Mouse (Mus musculus): Measurements from ENCODE around the gene Sprr2f. TPM values are rescaled to one million over a fixed set of nuclear protein-coding genes. Genes with fewer than 3 reads are reported as not detected.

Gene Sprr2f
- not detected in 2 replicates for polyA plus RNA-seq (2015; fragmentation: Nextera tagmentation; extraction: Ambion mirVana)

- H3K9ac ChIP-seq: no peak within 1 kb of the TSS
- H3K4me2 ChIP-seq: no peak within 1 kb of the TSS
- no peaks in the 10 kb centered on the region for H3K27me3 ChIP-seq (replicated peaks)
- H3K4me1 ChIP-seq: no peaks in the 10 kb centered on the region
- no peaks in the 10 kb centered on the region for H3K9me3 ChIP-seq
- H3K36me3 ChIP-seq: no peaks in the 10 kb centered on the region
- no peak within 1 kb of the TSS for H3K4me3 ChIP-seq (replicated peaks)
- ATAC-seq (ENCODE audit: insufficient read depth, low FRiP score, low read depth): no peak
- 60% methylated on average over 3 of the region's 3 CpGs for WGBS
- no peak within 1 kb of the TSS for H3K27ac ChIP-seq
Measured at GRCm38 (mm10) chr3:92364887-92365286, at the start of gene Sprr2f. Gene Sprr2f (plus strand): TSS chr3:92365187.

GRCm38 (mm10) chr3:92316320-92316719 lies 48.7 kb upstream of the Sprr2f start, which contains the start of gene Sprr2b:
Gene Sprr2b (plus strand): TSS chr3:92316620.
- Histone ChIP-seq H3K4me1 (no peaks in the 10 kb centered on the region), H3K9me3 (no peaks in the 10 kb centered on the region), H3K9ac (no peak within 1 kb of the TSS), H3K27ac (no peak within 1 kb of the TSS), H3K4me3 (replicated peaks) (no peak within 1 kb of the TSS), H3K36me3 (no peaks in the 10 kb centered on the region), H3K4me2 (no peak within 1 kb of the TSS), H3K27me3 (replicated peaks) (no peaks in the 10 kb centered on the region)
- no peak for ATAC-seq (ENCODE audit: insufficient read depth, low FRiP score, low read depth)
- 64% methylated on average over 2 of the region's 2 CpGs for WGBS

GRCm38 (mm10) chr3:92317384-92317783 lies 47.6 kb upstream of the Sprr2f start:
- 83% methylated on average over 2 of the region's 2 CpGs for WGBS
- Histone ChIP-seq H3K27me3 (replicated peaks) (no peaks in the 10 kb centered on the region), H3K27ac (no peak overlapping the region), H3K4me2 (no peak overlapping the region), H3K9ac (no peak overlapping the region), H3K4me1 (no peaks in the 10 kb centered on the region), H3K36me3 (no peaks in the 10 kb centered on the region), H3K9me3 (no peaks in the 10 kb centered on the region), H3K4me3 (replicated peaks) (no peak overlapping the region)
- no peak for ATAC-seq (ENCODE audit: insufficient read depth, low FRiP score, low read depth)

GRCm38 (mm10) chr3:92336278-92336677 lies 28.7 kb upstream of the Sprr2f start:
- H3K4me3 ChIP-seq (replicated peaks): no peak overlapping the region
- no peak overlapping the region for H3K27ac ChIP-seq
- no peak for ATAC-seq (ENCODE audit: insufficient read depth, low FRiP score, low read depth)
- H3K27me3 ChIP-seq (replicated peaks): no peaks in the 10 kb centered on the region
- WGBS: 63% methylated on average over 1 of the region's 1 CpGs
- no peak overlapping the region for H3K4me2 ChIP-seq
- H3K4me1 ChIP-seq: no peaks in the 10 kb centered on the region
- no peak overlapping the region for H3K9ac ChIP-seq
- no peaks in the 10 kb centered on the region for H3K36me3 ChIP-seq
- no peaks in the 10 kb centered on the region for H3K9me3 ChIP-seq

- Histone ChIP-seq H3K4me3 (replicated peaks) (no peak within 1 kb of the TSS), H3K9ac (no peak within 1 kb of the TSS), H3K27ac (no peak within 1 kb of the TSS), H3K36me3 (no peaks in the 10 kb centered on the region), H3K9me3 (no peaks in the 10 kb centered on the region), H3K4me2 (no peak within 1 kb of the TSS), H3K27me3 (replicated peaks) (no peaks in the 10 kb centered on the region), H3K4me1 (no peaks in the 10 kb centered on the region)
- ATAC-seq (ENCODE audit: insufficient read depth, low FRiP score, low read depth): no peak
- 89% methylated on average over 5 of the region's 5 CpGs for WGBS
Measured at GRCm38 (mm10) chr3:92338840-92339239, 26.1 kb upstream of the Sprr2f start, which contains the start of gene Sprr2d. Gene Sprr2d (plus strand): TSS chr3:92339140.

GRCm38 (mm10) chr3:92351843-92352242 lies 13.1 kb upstream of the Sprr2f start, which contains the start of gene Sprr2e:
Gene Sprr2e (plus strand): TSS chr3:92352143.
- no peak within 1 kb of the TSS for H3K4me3 ChIP-seq (replicated peaks)
- WGBS: 80% methylated on average over 2 of the region's 2 CpGs

GRCm38 (mm10) chr3:92361619-92362018 lies 3.4 kb upstream of the Sprr2f start:
- Histone ChIP-seq H3K9me3 (no peaks in the 10 kb centered on the region), H3K9ac (no peak overlapping the region), H3K27me3 (replicated peaks) (no peaks in the 10 kb centered on the region), H3K4me2 (no peak overlapping the region), H3K27ac (no peak overlapping the region), H3K4me3 (replicated peaks) (no peak overlapping the region), H3K4me1 (no peaks in the 10 kb centered on the region), H3K36me3 (no peaks in the 10 kb centered on the region)
- ATAC-seq (ENCODE audit: insufficient read depth, low FRiP score, low read depth): no peak

More at GRCm38 (mm10) chr3:92351843-92352242, 13.1 kb upstream of the Sprr2f start, which contains the start of gene Sprr2e:
- Histone ChIP-seq H3K4me1 (no peaks in the 10 kb centered on the region), H3K9ac (no peak within 1 kb of the TSS), H3K27me3 (replicated peaks) (no peaks in the 10 kb centered on the region), H3K36me3 (no peaks in the 10 kb centered on the region), H3K27ac (no peak within 1 kb of the TSS), H3K4me2 (no peak within 1 kb of the TSS), H3K9me3 (no peaks in the 10 kb centered on the region)
- ATAC-seq (ENCODE audit: insufficient read depth, low FRiP score, low read depth): no peak

GRCm38 (mm10) chr3:92373613-92374012 lies 8.6 kb downstream of the Sprr2f start:
- H3K27ac ChIP-seq: no peak overlapping the region
- ATAC-seq (ENCODE audit: insufficient read depth, low FRiP score, low read depth): no peak
- H3K9me3 ChIP-seq: no peaks in the 10 kb centered on the region
- WGBS: 79% methylated on average over 2 of the region's 2 CpGs
- no peaks in the 10 kb centered on the region for H3K36me3 ChIP-seq
- no peaks in the 10 kb centered on the region for H3K4me1 ChIP-seq
- no peak overlapping the region for H3K4me2 ChIP-seq
- no peaks in the 10 kb centered on the region for H3K27me3 ChIP-seq (replicated peaks)
- no peak overlapping the region for H3K9ac ChIP-seq
- no peak overlapping the region for H3K4me3 ChIP-seq (replicated peaks)

GRCm38 (mm10) chr3:92385385-92385784 lies 20.4 kb downstream of the Sprr2f start, which contains the start of gene Sprr2h:
Gene Sprr2h (plus strand): TSS chr3:92385685.
- Histone ChIP-seq H3K4me2 (no peak within 1 kb of the TSS), H3K36me3 (no peaks in the 10 kb centered on the region), H3K9me3 (no peaks in the 10 kb centered on the region), H3K27ac (no peak within 1 kb of the TSS), H3K27me3 (replicated peaks) (no peaks in the 10 kb centered on the region), H3K9ac (no peak within 1 kb of the TSS), H3K4me1 (no peaks in the 10 kb centered on the region), H3K4me3 (replicated peaks) (no peak within 1 kb of the TSS)
- ATAC-seq (ENCODE audit: insufficient read depth, low FRiP score, low read depth): no peak
- 75% methylated on average over 1 of the region's 1 CpGs for WGBS

- Histone ChIP-seq H3K4me3 (replicated peaks) (no peak overlapping the region), H3K27me3 (replicated peaks) (no peaks in the 10 kb centered on the region), H3K4me2 (no peak overlapping the region), H3K36me3 (no peaks in the 10 kb centered on the region), H3K9ac (no peak overlapping the region), H3K4me1 (no peaks in the 10 kb centered on the region), H3K27ac (no peak overlapping the region), H3K9me3 (no peaks in the 10 kb centered on the region)
- 46% methylated on average over 1 of the region's 1 CpGs for WGBS
- no peak for ATAC-seq (ENCODE audit: insufficient read depth, low FRiP score, low read depth)
Measured at GRCm38 (mm10) chr3:92394301-92394700, 29.3 kb downstream of the Sprr2f start.

GRCm38 (mm10) chr3:92407691-92408090 lies 42.7 kb downstream of the Sprr2f start, which contains the start of gene Sprr2i:
Gene Sprr2i (plus strand): TSS chr3:92407991.
- no peaks in the 10 kb centered on the region for H3K4me1 ChIP-seq
- H3K9me3 ChIP-seq: no peaks in the 10 kb centered on the region
- no peak within 1 kb of the TSS for H3K4me3 ChIP-seq (replicated peaks)
- no peaks in the 10 kb centered on the region for H3K27me3 ChIP-seq (replicated peaks)
- H3K9ac ChIP-seq: no peak within 1 kb of the TSS
- no peak within 1 kb of the TSS for H3K4me2 ChIP-seq
- ATAC-seq (ENCODE audit: insufficient read depth, low FRiP score, low read depth): no peak
- H3K36me3 ChIP-seq: no peaks in the 10 kb centered on the region
- H3K27ac ChIP-seq: no peak within 1 kb of the TSS
- whole genome bisulfite sequencing: 92% methylated on average over 2 of the region's 2 CpGs

All from stomach, embryonic 15.5 days (tissue).